In the genomic region with DNA sequence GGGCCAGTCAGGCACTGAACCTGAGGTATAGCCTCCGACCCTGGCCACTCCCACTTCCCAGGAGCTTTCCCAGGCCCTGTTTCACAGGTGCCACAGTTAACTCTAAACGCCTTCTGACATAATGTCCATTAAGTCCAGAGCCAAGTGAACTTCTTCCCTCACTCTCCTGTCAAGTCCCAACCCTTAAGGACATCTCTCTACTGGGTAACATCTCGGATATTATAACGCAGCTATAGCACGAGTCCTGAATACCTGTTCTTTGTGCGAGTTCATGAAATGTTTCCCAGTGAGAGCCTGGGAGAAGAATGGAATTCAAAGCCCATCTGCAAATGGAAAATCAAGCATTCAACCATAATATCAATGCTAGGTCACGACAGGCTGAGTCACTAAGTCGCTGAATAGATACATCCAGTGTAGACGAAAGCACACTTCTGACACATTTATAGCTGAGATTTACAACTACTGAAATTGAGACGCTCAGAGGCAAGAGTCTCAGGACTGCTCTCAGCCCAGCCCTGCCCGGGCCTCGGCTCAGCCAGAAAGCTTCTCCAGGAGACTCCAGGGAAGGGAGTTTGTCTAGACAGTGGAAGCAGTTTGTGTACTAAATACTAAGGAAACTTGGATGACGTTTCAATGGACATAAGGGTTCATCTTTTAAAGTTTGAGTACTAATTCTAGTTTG, we compare ENCODE assay signal across 28 mouse cellular contexts.
DNase-seq lines count a peak whose midpoint lies in the region; ATAC-seq and TF ChIP-seq lines count a peak whose summit lies in the region.
"Had no signal": no experiment of that assay in that cellular context is flagged by ENCODE, and none has a peak within 500 bp of the region (broad histone marks: within the 10 kb centered on the region; RNA-seq: fewer than 3 reads in every experiment).

No protein-coding gene starts in this region.

- H3K27ac ChIP-seq in kidney, embryonic 15.5 days = no peak overlapping the region
- H3K27ac ChIP-seq in forebrain, embryonic 15.5 days (replicated peaks) = no peak overlapping the region
- H3K27ac ChIP-seq: embryonic facial prominence, embryonic 12.5 days; forebrain, embryonic 12.5 days; heart, embryonic 13.5 days; hindbrain, embryonic 14.5 days; liver, embryonic 12.5 days had no signal

- 28% methylated on average over 13 of the region's 13 CpGs for WGBS in kidney, embryonic 15.5 days
- 94% methylated on average over 13 of the region's 13 CpGs for WGBS in forebrain, embryonic 15.5 days

- peak; percentile 15 for DNase-seq in embryo, embryonic 11 days
- DNase-seq in embryo, embryonic 10.5 days (ENCODE audit: low spot score) = no peak
- DNase-seq in kidney, adult 11 months = no peak
- peak; percentile 9 for DNase-seq in forelimb bud, embryonic 11.5 days (ENCODE audit: low read depth, low spot score)
- DNase-seq in left cerebral cortex, postnatal 14 days (ENCODE audit: low spot score in 2 of 2) = no peak
- DNase-seq: adrenal gland, postnatal 25 days; cerebellum, adult 11-12 months; cerebellum, adult 9-11 months; gastrocnemius, postnatal 36 days; heart, postnatal 10 days; kidney, adult 18-20 months; left cerebral cortex, postnatal 4 days; liver, postnatal 0 days; lung, postnatal 36 days; midbrain, embryonic 14.5 days; right cerebral cortex, postnatal 4 days; thymus, adult 2 months; thymus, postnatal 36 days had no signal

- H3K9ac ChIP-seq in kidney, embryonic 15.5 days = no peak overlapping the region
- no peak overlapping the region for H3K9ac ChIP-seq in forebrain, embryonic 15.5 days (replicated peaks)
- H3K9ac ChIP-seq: embryonic facial prominence, embryonic 12.5 days; forebrain, embryonic 12.5 days; heart, embryonic 13.5 days; hindbrain, embryonic 14.5 days; liver, embryonic 12.5 days; liver, postnatal 0 days had no signal

- ATAC-seq in kidney, embryonic 15.5 days (replicated peaks; ENCODE audit: low FRiP score) = peak; percentile 93
- no peak for ATAC-seq in forebrain, embryonic 15.5 days (replicated peaks)
- ATAC-seq: inflammation-experienced regulatory T-cells, adult 6 months; liver, embryonic 12.5 days; liver, postnatal 0 days had no signal

- intact Hi-C loops in left cerebral cortex, postnatal 14 days (cut with DNase I) = no loop called here

- no peak for TF ChIP-seq CTCF in C2C12 (IDR thresholded peaks at IDR 0.05; ENCODE audit: control insufficient read depth, insufficient read depth, insufficient read length)

- H3K4me1 ChIP-seq in kidney, embryonic 15.5 days = peaks cover 5% of the 10 kb centered on the region
- peaks cover 3% of the 10 kb centered on the region; the same call in 1 of the 2 replicates for H3K4me1 ChIP-seq in forebrain, embryonic 15.5 days
- H3K4me1 ChIP-seq: embryonic facial prominence, embryonic 12.5 days; heart, embryonic 13.5 days; liver, embryonic 12.5 days; megakaryocyte, embryonic 14.5 days had no signal

- H3K27me3 ChIP-seq in kidney, embryonic 15.5 days = no peaks in the 10 kb centered on the region
- H3K27me3 ChIP-seq in C2C12 (ENCODE audit: control insufficient read depth, insufficient read depth, insufficient read length) = no peaks in the 10 kb centered on the region
- H3K27me3 ChIP-seq in forebrain, embryonic 15.5 days = no peaks in the 10 kb centered on the region
- H3K27me3 ChIP-seq: embryonic facial prominence, embryonic 12.5 days; forebrain, embryonic 12.5 days; heart, embryonic 13.5 days; liver, embryonic 12.5 days; megakaryocyte, embryonic 14.5 days had no signal

- H3K79me3 ChIP-seq in C2C12 (ENCODE audit: low read depth) = no peaks in the 10 kb centered on the region

- no peak overlapping the region for H3ac ChIP-seq in C2C12 (ENCODE audit: control insufficient read depth, insufficient read length, low read depth)

- no peaks in the 10 kb centered on the region for H3K36me3 ChIP-seq in kidney, embryonic 15.5 days
- no peaks in the 10 kb centered on the region for H3K36me3 ChIP-seq in C2C12 (ENCODE audit: control insufficient read depth, insufficient read depth)
- H3K36me3 ChIP-seq in forebrain, embryonic 15.5 days = no peaks in the 10 kb centered on the region
- H3K36me3 ChIP-seq: embryonic facial prominence, embryonic 12.5 days; forebrain, embryonic 12.5 days; heart, embryonic 13.5 days; liver, embryonic 12.5 days had no signal

- no peaks in the 10 kb centered on the region for H3K9me3 ChIP-seq in kidney, embryonic 15.5 days (replicated peaks)
- H3K9me3 ChIP-seq in forebrain, embryonic 15.5 days = no peaks in the 10 kb centered on the region
- H3K9me3 ChIP-seq: embryonic facial prominence, embryonic 12.5 days; forebrain, embryonic 12.5 days; heart, embryonic 13.5 days had no signal

- H3K79me2 ChIP-seq in C2C12 (ENCODE audit: control insufficient read depth, insufficient read depth) = no peaks in the 10 kb centered on the region

- no peak overlapping the region for H3K4me3 ChIP-seq in kidney, embryonic 15.5 days (replicated peaks)
- H3K4me3 ChIP-seq in C2C12 (ENCODE audit: insufficient read depth, poor library complexity, severe bottlenecking) = no peak overlapping the region
- H3K4me3 ChIP-seq in forebrain, embryonic 15.5 days = no peak overlapping the region
- H3K4me3 ChIP-seq: embryonic facial prominence, embryonic 12.5 days; forebrain, embryonic 12.5 days; heart, embryonic 13.5 days; liver, embryonic 12.5 days; megakaryocyte, embryonic 14.5 days had no signal

- no peak overlapping the region for H3K4me2 ChIP-seq in kidney, embryonic 15.5 days
- H3K4me2 ChIP-seq in forebrain, embryonic 15.5 days (replicated peaks) = no peak overlapping the region
- H3K4me2 ChIP-seq: embryonic facial prominence, embryonic 12.5 days; forebrain, embryonic 12.5 days; heart, embryonic 13.5 days; hindbrain, embryonic 14.5 days; liver, embryonic 12.5 days had no signal

TF ChIP-seq in C2C12, 6 proteins besides CTCF, POLR2A, EP300 and RAD21:
- TF ChIP-seq FOSL1 (IDR thresholded peaks at IDR 0.05; ENCODE audit: insufficient read depth, low read length, poor library complexity, severe bottlenecking) (peak; percentile 46), MYOG (IDR thresholded peaks at IDR 0.05; ENCODE audit: control insufficient read depth, extremely low read depth, insufficient read length) (no peak), USF1 (IDR thresholded peaks at IDR 0.05; ENCODE audit: low read depth) (peak; percentile 36), MYOD1 (IDR thresholded peaks at IDR 0.05; ENCODE audit: control insufficient read depth, insufficient read length, low read depth) (no peak), CEBPB (IDR thresholded peaks at IDR 0.05; ENCODE audit: low read depth) (no peak), MAX (IDR thresholded peaks at IDR 0.05) (no peak)

Comparison
In these comparisons a context has a peak if more than half of its experiments do, and no peak if none do; other contexts are left out.
1. DNase-seq: peak in embryo, embryonic 11 days (single experiment) and forelimb bud, embryonic 11.5 days (single experiment); none in embryo, embryonic 10.5 days (single experiment), kidney, adult 11 months (single experiment) and left cerebral cortex, postnatal 14 days (0 of 2).